Mouse (Mus musculus) heart, postnatal 4 days (tissue): Measurements from ENCODE around the gene Pheta2. TPM values are rescaled to one million over a fixed set of nuclear protein-coding genes. Genes with fewer than 3 reads are reported as not detected.
"Not testable (repeated sequence)": the region's sequence is repeated elsewhere in the genome, so short reads cannot be mapped to it uniquely, and the experiment has no call there.

Experiments
- DNase-seq: peaks from one replicate; pipeline ENCODE4 v3.0.0; 2021
- microRNA-seq, 2 experiments: library from miRNA; unstranded; fragments of <30 nt; microRNA quantifications; one replicate each; pipeline ENCODE4 v1.2.0; 2021 to 2022
- total RNA-seq, 2 experiments: library from RNA; stranded (reverse); gene quantifications; 2 replicates each; pipeline ENCODE4 v1.2.3; 2021

Pheta2 gene
- total RNA-seq, 2 experiments from 2014 or later, result 3.7 to 4.8 TPM

DNA sequence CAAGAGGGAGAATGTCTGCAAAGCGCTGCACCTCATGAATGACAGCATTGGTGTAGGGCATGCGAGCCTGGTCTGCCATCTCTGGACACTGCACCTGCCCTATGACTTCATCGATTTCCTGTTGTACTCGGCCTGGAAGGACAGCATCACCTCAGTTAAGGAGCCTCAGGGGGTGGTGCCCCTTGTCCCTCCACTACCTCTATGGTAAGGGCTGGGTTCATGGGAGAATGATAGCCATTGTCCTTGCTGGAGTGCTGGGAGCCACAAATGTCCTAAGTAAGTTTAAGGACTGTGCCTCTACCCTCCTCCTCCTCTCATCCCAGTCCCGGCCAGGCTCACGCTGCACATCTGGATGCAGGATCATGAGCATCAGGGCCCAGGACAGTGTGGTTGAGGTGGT, 33.7 kb downstream of the Pheta2 start:
- DNase-seq, result no peak

DNA sequence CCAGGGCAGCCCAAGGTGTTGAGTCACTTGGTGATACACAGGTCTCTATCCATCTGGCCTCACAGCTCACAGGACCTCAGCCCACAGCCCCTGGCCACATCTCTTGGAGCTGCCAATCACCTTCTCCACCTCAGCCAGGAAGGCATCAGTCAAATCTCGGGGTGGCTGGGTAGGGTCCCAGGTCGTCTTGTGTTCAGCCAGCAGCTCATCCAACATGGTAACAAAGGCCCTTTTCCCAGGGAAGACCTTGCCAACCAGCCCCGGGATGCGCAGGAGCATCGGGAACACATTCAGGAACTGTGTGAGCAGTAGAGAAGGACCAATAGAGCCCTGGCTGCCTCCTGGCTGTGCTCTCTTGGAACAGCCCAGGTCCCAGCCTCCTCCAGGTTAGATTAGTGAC, 34.2 kb downstream of the Pheta2 start:
- no peak for DNase-seq

GRCm38 (mm10) chr15:82374437-82374836, 35.7 kb downstream of the Pheta2 start:
- no peak for DNase-seq

GRCm38 (mm10) chr15:82375855-82376254, 37.1 kb downstream of the Pheta2 start:
- no peak for DNase-seq

DNA sequence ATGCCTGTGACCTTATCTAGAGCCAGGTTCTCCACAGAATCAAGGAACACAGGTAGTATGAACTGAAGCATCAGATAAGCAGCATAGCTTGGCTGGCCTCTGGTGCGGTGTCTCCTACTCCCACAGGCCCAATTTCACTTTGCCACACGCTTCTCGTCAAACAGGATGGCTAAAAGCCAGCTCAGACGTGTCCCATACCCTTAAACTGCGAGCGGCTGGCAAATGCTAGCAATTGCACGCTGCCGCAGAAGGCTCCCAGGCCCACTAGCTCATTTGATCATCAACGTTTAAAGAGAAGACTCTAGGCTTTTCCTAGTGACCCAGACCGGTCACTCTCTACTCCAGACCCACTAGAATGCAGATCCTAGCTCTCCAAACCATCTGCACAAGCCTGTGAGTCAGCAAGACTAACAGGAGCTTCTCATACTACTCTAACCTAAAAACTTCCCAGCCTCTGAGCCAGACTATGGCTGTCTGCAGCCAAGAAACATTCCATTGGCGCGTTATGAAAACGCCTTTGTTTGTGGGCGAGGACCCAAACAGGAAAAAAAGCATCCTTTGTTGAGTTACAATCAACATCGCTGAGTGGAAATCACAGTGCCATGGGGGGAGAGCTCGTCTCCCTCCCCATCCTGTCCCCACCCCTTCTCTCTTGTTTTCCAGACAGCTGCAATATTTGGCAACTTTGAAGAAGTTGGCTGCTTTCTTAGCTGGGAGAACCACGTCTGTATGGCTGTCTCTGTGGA, 37.8 kb downstream of the Pheta2 start:
- peak; percentile 77 for DNase-seq

DNA sequence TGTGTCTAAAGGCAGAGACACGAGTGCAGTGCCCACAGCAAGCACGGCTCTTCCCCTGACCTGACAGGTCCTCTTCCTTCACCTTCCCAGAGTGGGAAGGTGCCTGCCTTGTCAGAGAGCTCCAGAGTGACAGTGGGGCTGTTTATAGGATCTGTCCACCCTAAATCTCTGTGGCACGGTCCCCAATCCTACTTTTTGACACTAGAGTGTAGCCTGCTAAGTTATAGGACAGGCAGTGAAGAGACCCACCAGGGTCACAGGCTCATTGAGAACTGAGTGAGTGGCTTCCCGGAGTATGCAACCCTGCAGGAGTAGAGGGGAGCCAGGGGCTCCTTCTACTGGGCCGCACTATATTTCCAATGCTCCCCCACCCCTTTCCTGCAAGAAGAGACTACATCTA, 39.0 kb downstream of the Pheta2 start:
- DNase-seq, result no peak

DNA sequence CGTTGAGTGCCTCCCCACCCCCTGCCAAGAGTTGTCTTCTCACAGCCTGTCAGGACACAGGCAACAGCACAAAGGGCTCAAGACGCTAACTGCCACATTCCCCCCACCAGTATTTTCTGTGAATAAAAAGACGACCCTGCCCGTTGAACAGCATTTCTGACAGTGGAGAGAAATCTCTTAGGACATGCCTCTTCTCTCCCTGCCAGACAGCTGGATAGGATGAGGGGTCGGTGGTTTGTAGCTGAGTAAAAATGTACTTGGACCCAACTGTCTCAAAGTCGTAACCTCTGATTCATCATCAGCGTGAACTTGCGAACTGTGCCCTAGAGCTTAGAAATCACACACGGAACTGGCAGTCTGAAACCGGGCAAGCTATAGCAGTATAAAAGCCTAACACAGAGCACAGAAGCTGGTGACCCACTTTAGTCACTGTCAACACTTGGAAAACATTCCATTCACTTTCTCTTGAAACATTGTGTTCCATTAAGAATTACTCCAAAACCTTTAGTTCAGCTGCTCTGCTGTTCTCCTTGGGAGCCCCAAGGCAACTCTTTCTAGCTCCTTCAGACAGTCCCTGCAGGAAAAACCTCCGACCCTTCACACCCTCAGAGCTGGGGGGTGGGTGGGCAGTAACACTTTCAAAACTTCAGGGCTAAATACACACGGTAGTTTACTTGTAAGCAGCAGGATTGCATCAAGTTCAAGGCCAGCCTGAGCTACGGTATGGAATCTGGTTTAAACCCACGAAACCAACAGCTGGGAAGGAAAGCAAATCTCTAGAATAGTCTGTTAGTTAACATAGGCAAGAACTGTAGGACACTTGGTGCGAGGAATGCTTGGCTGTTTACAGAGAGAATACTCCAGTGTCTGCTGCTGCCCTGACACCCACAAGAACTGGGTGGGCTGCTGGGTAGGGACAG, 39.8 kb downstream of the Pheta2 start:
- DNase-seq, result no peak

DNA sequence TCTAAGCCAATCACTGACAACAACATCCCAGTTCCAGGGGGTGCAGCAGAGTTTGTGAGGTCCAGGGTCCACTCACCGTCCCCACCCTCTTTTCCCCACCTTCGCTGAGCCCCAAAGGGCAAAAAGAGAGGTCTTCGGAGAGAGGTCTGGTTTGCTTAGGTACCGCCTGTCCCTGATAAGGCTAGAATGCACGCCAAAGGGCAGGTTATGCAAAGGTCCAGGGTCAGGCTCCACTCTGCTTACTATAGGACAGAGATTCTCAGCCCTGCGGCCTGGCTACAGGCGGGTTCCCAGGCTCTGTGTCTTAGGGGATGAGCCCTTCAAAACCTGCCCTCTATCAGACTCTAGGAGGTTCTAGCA, 40.7 kb downstream of the Pheta2 start:
- no peak for DNase-seq

GRCm38 (mm10) chr15:82379871-82380713, 41.4 kb downstream of the Pheta2 start, which contains the start of gene Cyp2d22:
TSS of gene Cyp2d22 (minus strand) at chr15:82380260.
- DNase-seq, result peak; percentile 64

DNA sequence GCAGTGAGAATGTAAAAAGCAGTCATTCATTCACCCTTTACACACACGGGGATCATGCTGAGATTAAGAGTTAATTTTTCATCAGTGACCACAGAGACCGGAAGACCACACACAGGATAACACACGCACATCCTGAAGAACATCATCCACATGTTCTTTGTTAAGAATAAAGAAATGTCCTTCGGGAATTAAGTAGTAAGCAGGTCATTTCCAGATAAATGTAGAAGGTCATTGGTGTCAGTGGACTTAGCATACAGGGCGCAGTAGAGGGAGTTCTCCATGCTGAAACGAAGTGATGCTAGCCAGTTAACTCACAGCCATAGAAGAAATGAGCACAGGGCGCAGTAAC, 41.9 kb downstream of the Pheta2 start:
- DNase-seq, result no peak

DNA sequence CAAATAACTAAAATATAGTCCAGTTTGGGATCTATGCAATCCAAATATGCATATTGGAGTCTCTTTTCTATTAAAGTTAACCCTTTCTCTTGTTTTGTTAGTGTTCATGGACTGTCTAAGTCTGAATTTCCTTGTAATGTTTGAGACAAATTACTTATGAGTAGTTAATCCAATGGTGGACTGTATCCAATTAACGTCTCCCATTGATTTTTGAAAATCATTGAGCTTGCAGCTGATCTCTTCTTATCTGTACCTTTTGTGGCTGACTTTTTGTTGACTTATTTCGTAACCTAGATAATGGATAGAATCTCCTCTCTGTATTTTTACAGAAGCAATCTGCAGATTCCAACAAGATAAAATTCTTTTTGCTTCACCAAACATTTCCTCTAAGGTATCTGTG, 43.7 kb downstream of the Pheta2 start:
- no peak for DNase-seq

GRCm38 (mm10) chr15:82385729-82386128, 47.0 kb downstream of the Pheta2 start:
- no peak for DNase-seq

DNA sequence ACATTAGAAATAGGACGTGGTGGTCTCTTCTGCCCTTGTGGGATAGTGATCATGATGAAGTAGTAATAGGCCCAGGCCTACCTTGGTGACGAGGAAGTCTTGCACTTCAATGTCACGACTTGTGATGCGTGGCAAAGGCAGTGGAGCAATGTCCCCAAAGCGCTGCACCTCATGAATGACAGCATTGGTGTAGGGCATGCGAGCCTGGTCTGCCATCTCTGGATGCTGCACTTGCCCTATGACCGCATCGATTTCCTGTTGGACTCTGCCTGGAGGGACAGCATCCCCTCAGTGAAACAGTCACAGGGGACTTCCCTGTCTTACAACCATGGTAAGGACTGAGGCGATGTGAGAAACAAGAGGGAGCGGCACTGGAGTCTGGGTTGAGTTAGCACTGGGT, 51.2 kb downstream of the Pheta2 start:
- not testable (repeated sequence) for DNase-seq

DNA sequence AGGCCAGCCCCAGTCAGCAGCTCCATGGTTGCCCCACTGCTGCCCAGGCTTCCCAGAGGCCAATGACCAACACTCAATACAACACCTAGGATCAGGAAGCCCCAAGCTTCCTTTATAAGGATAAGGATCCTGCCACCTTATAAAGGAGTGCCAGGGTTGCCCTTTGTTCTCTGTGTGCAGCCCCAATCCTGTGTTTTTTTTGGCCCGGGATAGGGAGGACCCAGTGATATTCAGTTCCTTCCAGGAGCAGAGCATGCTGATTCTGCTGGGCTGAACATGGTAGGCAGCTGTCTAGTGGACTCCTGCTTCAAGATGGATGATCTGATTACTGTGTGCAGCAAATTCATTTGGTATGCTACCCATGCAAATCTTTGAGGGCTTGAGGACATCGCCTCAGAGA, 55.2 kb downstream of the Pheta2 start, which contains the start of gene Cyp2d11:
Gene Cyp2d11, minus strand, starts transcription at position 101 of the 400 bp plus-strand sequence.
- not testable (repeated sequence) for DNase-seq

Small RNA genes within 50 kb of the gene (microRNA-seq; reads per million reads assigned to microRNA genes)
- gene Mir7684, result 0 reads per million in 2 experiments

Other genes with a start within 250 kb of the Pheta2 start
- 1 to 10 TPM; 6.1 to 8.3 TPM for gene Ccdc134, start 211.0 kb upstream of the Pheta2 start, total RNA-seq
- 10 to 100 TPM; 79.0 to 84.5 TPM for gene Srebf2, start 191.8 kb upstream of the Pheta2 start, total RNA-seq
- gene Shisa8, start 126.1 kb upstream of the Pheta2 start, total RNA-seq, result under 1 TPM; 0.52 to 0.95 TPM
- under 1 TPM; 0.36 to 0.41 TPM for gene Tnfrsf13c, start 114.6 kb upstream of the Pheta2 start, total RNA-seq
- 10 to 100 TPM; 23.8 to 24.7 TPM for gene Cenpm, start 94.2 kb upstream of the Pheta2 start, total RNA-seq
- gene 1500009C09Rik, start 86.5 kb upstream of the Pheta2 start, total RNA-seq, result not detected
- gene Sept3, start 64.0 kb upstream of the Pheta2 start, total RNA-seq, result 1 to 10 TPM; 1.3 to 1.9 TPM
- under 1 TPM; 0.43 TPM for gene Wbp2nl, start 40.0 kb upstream of the Pheta2 start, total RNA-seq
- gene Naga, start within 50 bp of the Pheta2 start, total RNA-seq, result 10 to 100 TPM; 40.0 to 41.1 TPM
- gene Smdt1, start within 50 bp of the Pheta2 start, total RNA-seq, result 100 to 1,000 TPM; 176 to 206 TPM
- gene Ndufa6, start 15.4 kb downstream of the Pheta2 start, total RNA-seq, result 100 to 1,000 TPM; 438 to 494 TPM
- 10 to 100 TPM; 15.0 to 17.1 TPM for gene Cyp2d22, start 41.3 kb downstream of the Pheta2 start, total RNA-seq
- under 1 TPM in 1 of 2 experiments, not detected in 1; 0.16 TPM for gene Cyp2d11, start 55.1 kb downstream of the Pheta2 start, total RNA-seq
- gene Cyp2d10, start 68.3 kb downstream of the Pheta2 start, total RNA-seq, result not detected
- gene Cyp2d9, start 94.5 kb downstream of the Pheta2 start, total RNA-seq, result under 1 TPM in 1 of 2 experiments, not detected in 1; 0.26 TPM
- gene Cyp2d12, start 216.1 kb downstream of the Pheta2 start, total RNA-seq, result not detected